Mouse (Mus musculus): ENCODE results near the gene Fpr2. TPM values are rescaled to one million over a fixed set of nuclear protein-coding genes. Genes with fewer than 3 reads are reported as not detected.

Gene Fpr2
- polyA plus RNA-seq, 1 experiment from 2014 or later = 0.11 TPM

GRCm38 (mm10) chr17:17856612-17857011, 31.0 kb upstream of the Fpr2 start:
- Histone ChIP-seq H3K4me2 (no peak overlapping the region), H3K4me3 (no peak overlapping the region), H3K4me1 (replicated peaks) (no peaks in the 10 kb centered on the region), H3K9ac (no peak overlapping the region), H3K9me3 (replicated peaks) (no peaks in the 10 kb centered on the region), H3K27ac (no peak overlapping the region), H3K36me3 (no peaks in the 10 kb centered on the region), H3K27me3 (no peaks in the 10 kb centered on the region)
- WGBS = 56% methylated on average over 1 of the region's 1 CpGs
- no peak for ATAC-seq (replicated peaks; ENCODE audit: insufficient number of reproducible peaks, insufficient read depth, low FRiP score, low read depth)

- no peaks in the 10 kb centered on the region for H3K36me3 ChIP-seq
- H3K9me3 ChIP-seq (replicated peaks) = no peaks in the 10 kb centered on the region
- no peaks in the 10 kb centered on the region for H3K27me3 ChIP-seq
- 63% methylated on average over 1 of the region's 1 CpGs for WGBS
- no peak overlapping the region for H3K4me3 ChIP-seq
- H3K4me1 ChIP-seq (replicated peaks) = no peaks in the 10 kb centered on the region
- H3K9ac ChIP-seq = no peak overlapping the region
- no peak overlapping the region for H3K27ac ChIP-seq
- no peak for ATAC-seq (replicated peaks; ENCODE audit: insufficient number of reproducible peaks, insufficient read depth, low FRiP score, low read depth)
- no peak overlapping the region for H3K4me2 ChIP-seq
Measured at GRCm38 (mm10) chr17:17857446-17857845, 30.2 kb upstream of the Fpr2 start.

- Histone ChIP-seq H3K27ac (no peak overlapping the region), H3K4me2 (no peak overlapping the region), H3K9ac (no peak overlapping the region), H3K36me3 (peaks cover 10% of the 10 kb centered on the region; the same call in 1 of the 2 replicates), H3K4me1 (replicated peaks) (no peaks in the 10 kb centered on the region), H3K4me3 (no peak overlapping the region), H3K9me3 (replicated peaks) (no peaks in the 10 kb centered on the region), H3K27me3 (no peaks in the 10 kb centered on the region)
- ATAC-seq (replicated peaks; ENCODE audit: insufficient number of reproducible peaks, insufficient read depth, low FRiP score, low read depth) = no peak
- WGBS = 86% methylated on average over 3 of the region's 3 CpGs
Measured at GRCm38 (mm10) chr17:17860110-17860509, 27.5 kb upstream of the Fpr2 start.

GRCm38 (mm10) chr17:17862360-17862759, 25.3 kb upstream of the Fpr2 start:
- ATAC-seq (replicated peaks; ENCODE audit: insufficient number of reproducible peaks, insufficient read depth, low FRiP score, low read depth) = no peak; the same call in 1 of the 2 replicates
- Histone ChIP-seq H3K9ac (no peak overlapping the region), H3K9me3 (replicated peaks) (no peaks in the 10 kb centered on the region), H3K4me2 (no peak overlapping the region), H3K27ac (no peak overlapping the region), H3K36me3 (peaks cover 10% of the 10 kb centered on the region; the same call in 1 of the 2 replicates), H3K27me3 (no peaks in the 10 kb centered on the region), H3K4me1 (replicated peaks) (no peaks in the 10 kb centered on the region), H3K4me3 (no peak overlapping the region)
- 31% methylated on average over 1 of the region's 1 CpGs for whole genome bisulfite sequencing

GRCm38 (mm10) chr17:17865168-17865567, 22.5 kb upstream of the Fpr2 start:
- Histone ChIP-seq H3K27me3 (no peaks in the 10 kb centered on the region), H3K9ac (no peak overlapping the region), H3K36me3 (peaks cover 10% of the 10 kb centered on the region; the same call in 1 of the 2 replicates), H3K4me2 (no peak overlapping the region), H3K9me3 (replicated peaks) (no peaks in the 10 kb centered on the region), H3K4me1 (replicated peaks) (no peaks in the 10 kb centered on the region), H3K4me3 (no peak overlapping the region), H3K27ac (no peak overlapping the region)
- no peak for ATAC-seq (replicated peaks; ENCODE audit: insufficient number of reproducible peaks, insufficient read depth, low FRiP score, low read depth)
- 53% methylated on average over 2 of the region's 2 CpGs for WGBS

- Histone ChIP-seq H3K27ac (no peak overlapping the region), H3K4me2 (no peak overlapping the region)
- ATAC-seq (replicated peaks; ENCODE audit: insufficient number of reproducible peaks, insufficient read depth, low FRiP score, low read depth) = no peak
Measured at GRCm38 (mm10) chr17:17866801-17867469, 20.7 kb upstream of the Fpr2 start.

GRCm38 (mm10) chr17:17870892-17871550, 16.6 kb upstream of the Fpr2 start:
- Histone ChIP-seq H3K9ac (no peak overlapping the region), H3K36me3 (no peaks in the 10 kb centered on the region), H3K4me3 (no peak overlapping the region), H3K4me2 (no peak overlapping the region), H3K9me3 (replicated peaks) (no peaks in the 10 kb centered on the region), H3K27ac (no peak overlapping the region), H3K27me3 (no peaks in the 10 kb centered on the region), H3K4me1 (replicated peaks) (no peaks in the 10 kb centered on the region)
- no peak for ATAC-seq (replicated peaks; ENCODE audit: insufficient number of reproducible peaks, insufficient read depth, low FRiP score, low read depth)
- 68% methylated on average over 2 of the region's 2 CpGs for WGBS

More at GRCm38 (mm10) chr17:17866801-17867469, 20.7 kb upstream of the Fpr2 start:
- Histone ChIP-seq H3K4me3 (no peak overlapping the region), H3K36me3 (peaks cover 10% of the 10 kb centered on the region; the same call in 1 of the 2 replicates), H3K9ac (no peak overlapping the region), H3K4me1 (replicated peaks) (no peaks in the 10 kb centered on the region), H3K27me3 (no peaks in the 10 kb centered on the region), H3K9me3 (replicated peaks) (no peaks in the 10 kb centered on the region)
- 82% methylated on average over 11 of the region's 11 CpGs for WGBS

GRCm38 (mm10) chr17:17871697-17872096, 15.9 kb upstream of the Fpr2 start:
- no peaks in the 10 kb centered on the region for H3K36me3 ChIP-seq
- H3K4me1 ChIP-seq (replicated peaks) = no peaks in the 10 kb centered on the region
- H3K27ac ChIP-seq = no peak overlapping the region
- no peaks in the 10 kb centered on the region for H3K27me3 ChIP-seq
- no peak overlapping the region for H3K4me3 ChIP-seq
- 79% methylated on average over 2 of the region's 2 CpGs for WGBS
- no peak overlapping the region for H3K4me2 ChIP-seq
- no peaks in the 10 kb centered on the region for H3K9me3 ChIP-seq (replicated peaks)
- ATAC-seq (replicated peaks; ENCODE audit: insufficient number of reproducible peaks, insufficient read depth, low FRiP score, low read depth) = no peak
- no peak overlapping the region for H3K9ac ChIP-seq

GRCm38 (mm10) chr17:17879347-17879746, 8.3 kb upstream of the Fpr2 start:
- Histone ChIP-seq H3K9ac (no peak overlapping the region), H3K27me3 (no peaks in the 10 kb centered on the region), H3K9me3 (replicated peaks) (no peaks in the 10 kb centered on the region), H3K36me3 (no peaks in the 10 kb centered on the region), H3K4me2 (no peak overlapping the region), H3K27ac (no peak overlapping the region), H3K4me3 (no peak overlapping the region), H3K4me1 (replicated peaks) (no peaks in the 10 kb centered on the region)
- 68% methylated on average over 1 of the region's 1 CpGs for WGBS
- no peak for ATAC-seq (replicated peaks; ENCODE audit: insufficient number of reproducible peaks, insufficient read depth, low FRiP score, low read depth)

GRCm38 (mm10) chr17:17882672-17883071, 5.0 kb upstream of the Fpr2 start:
- H3K4me3 ChIP-seq = no peak overlapping the region
- 70% methylated on average over 3 of the region's 3 CpGs for WGBS
- no peak overlapping the region for H3K9ac ChIP-seq
- no peaks in the 10 kb centered on the region for H3K27me3 ChIP-seq
- no peaks in the 10 kb centered on the region for H3K36me3 ChIP-seq
- no peak overlapping the region for H3K4me2 ChIP-seq
- no peak for ATAC-seq (replicated peaks; ENCODE audit: insufficient number of reproducible peaks, insufficient read depth, low FRiP score, low read depth)
- no peaks in the 10 kb centered on the region for H3K4me1 ChIP-seq (replicated peaks)
- no peaks in the 10 kb centered on the region for H3K9me3 ChIP-seq (replicated peaks)
- H3K27ac ChIP-seq = no peak overlapping the region

- Histone ChIP-seq H3K9ac (no peak within 1 kb of the TSS), H3K9me3 (replicated peaks) (no peaks in the 10 kb centered on the region), H3K4me1 (replicated peaks) (no peaks in the 10 kb centered on the region), H3K4me2 (no peak within 1 kb of the TSS), H3K27me3 (no peaks in the 10 kb centered on the region), H3K36me3 (no peaks in the 10 kb centered on the region), H3K4me3 (no peak within 1 kb of the TSS), H3K27ac (no peak within 1 kb of the TSS)
- 55% methylated on average over 1 of the region's 1 CpGs for WGBS
- ATAC-seq (replicated peaks; ENCODE audit: insufficient number of reproducible peaks, insufficient read depth, low FRiP score, low read depth) = no peak
Measured at GRCm38 (mm10) chr17:17883840-17884239, 3.8 kb upstream of the Fpr2 start, which contains the start of gene Fpr1. Gene Fpr1 (minus strand): TSS chr17:17883940.

Measured in heart, embryonic 15.5 days (tissue).